Mouse (Mus musculus): ENCODE measurements around the gene Abhd2. TPM values are rescaled to one million over a fixed set of nuclear protein-coding genes. Genes with fewer than 3 reads are reported as not detected.

Gene Abhd2
- polyA plus RNA-seq, 1 experiment, result 34.0 TPM

GRCm38 (mm10) chr7:79362208-79362607, 89.2 kb downstream of the Abhd2 start:
- no peak for DNase-seq (ENCODE audit: low read depth, low spot score)
- 85% methylated on average over 8 of the region's 8 CpGs for WGBS

- no peak for DNase-seq (ENCODE audit: low read depth, low spot score)
- WGBS, result 78% methylated on average over 7 of the region's 7 CpGs
Observed at GRCm38 (mm10) chr7:79362830-79363229, 89.8 kb downstream of the Abhd2 start.

- no peak for DNase-seq (ENCODE audit: low read depth, low spot score)
Observed at GRCm38 (mm10) chr7:79363370-79364043, 90.5 kb downstream of the Abhd2 start.

GRCm38 (mm10) chr7:79368664-79369063, 95.7 kb downstream of the Abhd2 start:
- WGBS, result 53% methylated on average over 5 of the region's 5 CpGs
- no peak for DNase-seq (ENCODE audit: low read depth, low spot score)

More at GRCm38 (mm10) chr7:79363370-79364043, 90.5 kb downstream of the Abhd2 start:
- WGBS, result 34% methylated on average over 8 of the region's 8 CpGs

GRCm38 (mm10) chr7:79369416-79369815, 96.4 kb downstream of the Abhd2 start:
- 26% methylated on average over 4 of the region's 4 CpGs for WGBS
- no peak for DNase-seq (ENCODE audit: low read depth, low spot score)

- peak; percentile 55 for DNase-seq (ENCODE audit: low read depth, low spot score)
- WGBS, result 14% methylated on average over 10 of the region's 10 CpGs
Observed at GRCm38 (mm10) chr7:79371321-79371879, 98.4 kb downstream of the Abhd2 start.

- DNase-seq (ENCODE audit: low read depth, low spot score), result no peak
Observed at GRCm38 (mm10) chr7:79374017-79374416, 101.0 kb downstream of the Abhd2 start.

GRCm38 (mm10) chr7:79375594-79375993, 102.6 kb downstream of the Abhd2 start:
- 83% methylated on average over 5 of the region's 5 CpGs for WGBS
- no peak for DNase-seq (ENCODE audit: low read depth, low spot score)

- DNase-seq (ENCODE audit: low read depth, low spot score), result no peak
- WGBS, result 75% methylated on average over 10 of the region's 10 CpGs
Observed at GRCm38 (mm10) chr7:79376516-79377275, 103.7 kb downstream of the Abhd2 start.

- 72% methylated on average over 16 of the region's 16 CpGs for WGBS
- DNase-seq (ENCODE audit: low read depth, low spot score), result no peak
Observed at GRCm38 (mm10) chr7:79386422-79387133, 113.6 kb downstream of the Abhd2 start, which contains the start of gene Rlbp1. Gene Rlbp1 (minus strand): TSS chr7:79387048.

- WGBS, result 66% methylated on average over 8 of the region's 8 CpGs
- DNase-seq (ENCODE audit: low read depth, low spot score), result no peak
Observed at GRCm38 (mm10) chr7:79387140-79387539, 114.1 kb downstream of the Abhd2 start.

- WGBS, result 33% methylated on average over 7 of the region's 7 CpGs
- DNase-seq (ENCODE audit: low read depth, low spot score), result no peak
Observed at GRCm38 (mm10) chr7:79387991-79388390, 115.0 kb downstream of the Abhd2 start.

GRCm38 (mm10) chr7:79388671-79389206, 115.7 kb downstream of the Abhd2 start:
- DNase-seq (ENCODE audit: low read depth, low spot score), result no peak
- WGBS, result 73% methylated on average over 7 of the region's 7 CpGs

GRCm38 (mm10) chr7:79390141-79390708, 117.2 kb downstream of the Abhd2 start:
- no peak for DNase-seq (ENCODE audit: low read depth, low spot score)
- WGBS, result 56% methylated on average over 5 of the region's 5 CpGs

- no peak for DNase-seq (ENCODE audit: low read depth, low spot score)
- 5% methylated on average over 3 of the region's 3 CpGs for WGBS
Observed at GRCm38 (mm10) chr7:79391471-79391870, 118.5 kb downstream of the Abhd2 start.

- peak; percentile 83 for DNase-seq (ENCODE audit: low read depth, low spot score)
- under 1% methylated on average over 44 of the region's 44 CpGs for WGBS
Observed at GRCm38 (mm10) chr7:79391883-79392649, 119.1 kb downstream of the Abhd2 start, which contains the start of gene Fanci. Gene Fanci (plus strand): TSS chr7:79391929.

GRCm38 (mm10) chr7:79392860-79393513, 120.0 kb downstream of the Abhd2 start:
- DNase-seq (ENCODE audit: low read depth, low spot score), result no peak
- WGBS, result 34% methylated on average over 9 of the region's 9 CpGs

GRCm38 (mm10) chr7:79393924-79394323, 120.9 kb downstream of the Abhd2 start:
- DNase-seq (ENCODE audit: low read depth, low spot score), result no peak
- 99% methylated on average over 7 of the region's 7 CpGs for WGBS

Measured in large intestine, adult 2 months (tissue).